Mouse (Mus musculus): ENCODE measurements around the gene Dab2. TPM values are rescaled to one million over a fixed set of nuclear protein-coding genes. Genes with fewer than 3 reads are reported as not detected.

The Dab2 gene
- polyA plus RNA-seq, 1 experiment from 2014 or later: 92.0 TPM

Other genes starting within 250 kb of the Dab2 start
- gene C9, start 145.5 kb downstream of the Dab2 start, polyA plus RNA-seq (2015; fragmentation: Nextera tagmentation; extraction: Ambion mirVana): not detected in 2 replicates
- gene Fyb, start 223.1 kb downstream of the Dab2 start, polyA plus RNA-seq (2015; fragmentation: Nextera tagmentation; extraction: Ambion mirVana): 6.1 and 6.4 TPM in 2 replicates